Mouse (Mus musculus) brain, embryonic 18.5 days (tissue): Measurements from ENCODE around the gene Pou2f2.

ENCODE experiments used
- DNase-seq: peaks from one replicate; pipeline ENCODE4 v3.0.0-alpha.2; 2012; ENCODE audit warnings: low read depth, low spot score

Pou2f2 gene

GRCm38 (mm10) chr7:25179606-25180161, at the start of gene Pou2f2:
Gene Pou2f2, minus strand, starts transcription at chr7:25179726.
- DNase-seq = peak; percentile 87

- DNase-seq = no peak
Observed at GRCm38 (mm10) chr7:25227523-25228300, 48.2 kb upstream of the Pou2f2 start.

GRCm38 (mm10) chr7:25222275-25222967, 42.9 kb upstream of the Pou2f2 start:
- no peak for DNase-seq

GRCm38 (mm10) chr7:25221102-25221883, 41.8 kb upstream of the Pou2f2 start, which contains the start of gene Zfp526:
Gene Zfp526, plus strand, starts transcription at chr7:25221425.
- DNase-seq = peak; percentile 98

GRCm38 (mm10) chr7:25220457-25221101, 41.1 kb upstream of the Pou2f2 start, which contains the start of gene Dedd2:
Gene Dedd2, minus strand, starts transcription at chr7:25220615.
- DNase-seq = no peak

GRCm38 (mm10) chr7:25219756-25220456, 40.4 kb upstream of the Pou2f2 start:
- peak; percentile 83 for DNase-seq

GRCm38 (mm10) chr7:25219416-25219750, 39.9 kb upstream of the Pou2f2 start:
- DNase-seq = no peak

- DNase-seq = no peak
Observed at GRCm38 (mm10) chr7:25218705-25219415, 39.3 kb upstream of the Pou2f2 start.

- DNase-seq = no peak
Observed at GRCm38 (mm10) chr7:25217653-25218395, 38.3 kb upstream of the Pou2f2 start.

GRCm38 (mm10) chr7:25214172-25214571, 34.6 kb upstream of the Pou2f2 start:
- no peak for DNase-seq

- no peak for DNase-seq
Observed at GRCm38 (mm10) chr7:25213099-25213498, 33.6 kb upstream of the Pou2f2 start.

- DNase-seq = no peak
Observed at GRCm38 (mm10) chr7:25210482-25210881, 31.0 kb upstream of the Pou2f2 start.

- no peak for DNase-seq
Observed at GRCm38 (mm10) chr7:25209161-25209622, 29.7 kb upstream of the Pou2f2 start.

GRCm38 (mm10) chr7:25206094-25206830, 26.7 kb upstream of the Pou2f2 start:
- DNase-seq = no peak

- DNase-seq = no peak
Observed at GRCm38 (mm10) chr7:25205355-25206093, 26.0 kb upstream of the Pou2f2 start.

- no peak for DNase-seq
Observed at GRCm38 (mm10) chr7:25203624-25204023, 24.1 kb upstream of the Pou2f2 start.

GRCm38 (mm10) chr7:25197384-25198018, 18.0 kb upstream of the Pou2f2 start:
- no peak for DNase-seq
